Mouse (Mus musculus) heart, embryonic 10.5 days (tissue): ENCODE measurements around the gene Car4. TPM values are rescaled to one million over a fixed set of nuclear protein-coding genes. Genes with fewer than 3 reads are reported as not detected.

Experiments
- DNase-seq: peaks from one replicate; pipeline ENCODE4 v3.0.0-alpha.2; 2017; ENCODE audit warnings: low spot score
- H3K27ac ChIP-seq: fragments of 300-500 bp; sonication (generic); 2 replicates; pipeline ENCODE4 v1.5.1; 2016; ENCODE audit warnings: mild to moderate bottlenecking
- H3K27me3 ChIP-seq: fragments of 300-500 bp; sonication (generic); 2 replicates; pipeline ENCODE4 v1.6.1; 2016; ENCODE audit warnings: mild to moderate bottlenecking; ENCODE audit not compliant: poor library complexity, insufficient read depth, severe bottlenecking
- H3K36me3 ChIP-seq: fragments of 300-500 bp; sonication (generic); 2 replicates; pipeline ENCODE4 v1.6.1; 2016; ENCODE audit warnings: mild to moderate bottlenecking, moderate library complexity
- H3K4me1 ChIP-seq: fragments of 300-500 bp; sonication (generic); 2 replicates; pipeline ENCODE4 v1.6.1; 2016; ENCODE audit warnings: mild to moderate bottlenecking
- H3K4me3 ChIP-seq: fragments of 300-500 bp; sonication (generic); 2 replicates; pipeline ENCODE4 v1.5.1; 2016; ENCODE audit warnings: mild to moderate bottlenecking, moderate library complexity
- H3K9me3 ChIP-seq: fragments of 300-500 bp; sonication (generic); 2 replicates; pipeline ENCODE4 v1.6.1; 2016; ENCODE audit warnings: mild to moderate bottlenecking, moderate library complexity
- WGBS: fragments of 180-500 bp; shearing (Covaris S2); methylation state at CpG from one replicate; pipeline ENCODE4 v1.1.7; 2016; 5-methylcytosine and 5-hydroxymethylcytosine counted together
- polyA plus RNA-seq: library from polyadenylated mRNA; unstranded; fragments of >200 nt; fragmentation: Nextera tagmentation; extraction: Ambion mirVana; gene quantifications from 2 replicates; pipeline ENCODE4 v1.2.1, GENCODE M21; 2016

The Car4 gene
- polyA plus RNA-seq, 1 experiment from 2014 or later, result 38.2 TPM

DNA sequence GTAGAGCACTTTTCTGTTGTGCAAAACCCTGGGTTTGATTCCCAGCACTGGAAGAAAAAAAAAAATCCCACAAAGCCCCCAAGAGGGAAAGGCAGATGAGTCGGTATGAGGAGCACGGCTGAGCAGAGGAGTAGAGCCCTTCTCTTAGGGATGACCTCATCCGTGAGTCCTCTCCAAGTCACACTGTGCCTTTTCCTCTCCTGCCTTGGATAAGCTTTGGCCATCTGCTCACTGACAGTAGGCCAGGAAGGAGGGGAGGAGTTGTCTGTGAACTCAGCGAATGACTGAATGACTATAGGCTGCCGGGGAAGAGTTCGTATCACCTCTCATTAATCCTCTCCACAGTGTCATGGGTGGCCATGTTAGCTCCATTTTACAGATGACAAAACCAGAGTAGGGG, 3.2 kb downstream of the Car4 start:
- H3K9me3 ChIP-seq, result no peaks in the 10 kb centered on the region
- peaks cover 31% of the 10 kb centered on the region for H3K4me1 ChIP-seq
- 58% methylated on average over 6 of the region's 6 CpGs for WGBS
- H3K27me3 ChIP-seq, result peaks cover 37% of the 10 kb centered on the region
- H3K4me3 ChIP-seq, result no peak overlapping the region
- DNase-seq, result no peak
- no peak overlapping the region for H3K27ac ChIP-seq
- no peaks in the 10 kb centered on the region for H3K36me3 ChIP-seq

DNA sequence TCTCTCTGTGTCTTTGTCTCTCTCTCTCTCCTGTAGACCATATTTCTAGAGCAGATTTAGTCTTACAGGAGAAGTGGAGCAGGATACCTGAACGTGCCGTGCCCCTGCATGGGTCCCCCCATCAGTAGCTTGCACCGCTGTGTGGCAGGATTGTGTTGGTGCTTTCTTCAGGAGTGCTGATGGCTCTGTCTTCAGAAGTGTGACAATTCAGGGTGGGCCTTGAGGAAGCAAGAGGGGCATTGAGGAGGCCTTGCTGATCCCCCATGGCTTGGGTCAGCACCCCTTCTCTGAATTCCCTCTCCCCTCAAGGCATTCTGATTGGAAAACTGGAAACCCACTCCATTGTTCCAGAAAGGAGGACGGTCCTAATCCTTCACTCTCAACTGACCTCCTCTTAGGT, 4.0 kb downstream of the Car4 start:
- Histone ChIP-seq H3K9me3 (no peaks in the 10 kb centered on the region), H3K27ac (no peak overlapping the region), H3K36me3 (no peaks in the 10 kb centered on the region), H3K27me3 (peaks cover 29% of the 10 kb centered on the region), H3K4me3 (no peak overlapping the region), H3K4me1 (peaks cover 32% of the 10 kb centered on the region)
- DNase-seq, result no peak
- WGBS, result 85% methylated on average over 4 of the region's 4 CpGs

DNA sequence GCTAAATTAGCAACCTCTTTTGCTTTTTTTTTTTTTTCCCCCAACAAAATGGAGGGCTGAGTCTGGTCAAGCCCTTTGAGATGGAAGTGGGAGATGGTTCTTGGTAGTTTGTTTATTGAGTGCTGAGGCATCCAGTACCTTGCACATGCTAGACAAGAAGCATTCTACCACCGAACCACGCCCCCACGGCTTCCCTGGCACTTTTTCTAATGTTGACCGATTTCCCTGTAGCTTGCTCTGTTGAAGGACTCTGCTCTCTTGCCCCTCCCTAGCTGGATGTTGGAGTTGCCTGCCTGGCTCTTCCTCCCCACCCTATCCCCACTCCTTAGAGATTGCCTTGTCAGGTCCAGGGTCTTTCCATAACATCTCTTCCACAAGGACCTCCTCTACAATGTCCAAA, 5.0 kb downstream of the Car4 start:
- no peak for DNase-seq
- Histone ChIP-seq H3K27me3 (peaks cover 20% of the 10 kb centered on the region), H3K27ac (no peak overlapping the region), H3K9me3 (no peaks in the 10 kb centered on the region), H3K4me3 (no peak overlapping the region), H3K36me3 (no peaks in the 10 kb centered on the region), H3K4me1 (peaks cover 37% of the 10 kb centered on the region)
- 84% methylated on average over 4 of the region's 4 CpGs for WGBS

DNA sequence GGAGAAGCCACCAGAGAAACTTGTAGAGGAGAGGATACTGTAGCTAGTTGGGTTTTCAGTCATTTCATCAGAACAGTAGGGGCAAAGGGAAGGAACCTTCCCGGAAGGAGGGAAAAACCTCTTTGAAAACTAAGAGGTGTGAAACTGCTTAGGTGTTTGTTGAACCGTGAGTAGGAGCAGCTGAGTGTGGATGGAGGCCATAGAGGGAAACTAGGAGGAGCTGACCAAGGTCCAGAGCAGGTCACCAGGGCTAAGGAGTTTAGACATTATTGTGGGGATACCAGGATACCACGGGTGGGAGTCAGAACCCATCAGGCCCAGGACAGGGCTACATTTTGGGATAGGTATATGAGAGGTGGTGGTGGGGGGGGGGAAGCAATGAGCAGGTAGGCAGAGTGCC, 6.0 kb downstream of the Car4 start:
- Histone ChIP-seq H3K27me3 (peaks cover 9% of the 10 kb centered on the region), H3K4me1 (peaks cover 37% of the 10 kb centered on the region), H3K27ac (no peak overlapping the region), H3K36me3 (no peaks in the 10 kb centered on the region), H3K4me3 (no peak overlapping the region), H3K9me3 (no peaks in the 10 kb centered on the region)
- 76% methylated on average over 3 of the region's 3 CpGs for WGBS
- no peak for DNase-seq

DNA sequence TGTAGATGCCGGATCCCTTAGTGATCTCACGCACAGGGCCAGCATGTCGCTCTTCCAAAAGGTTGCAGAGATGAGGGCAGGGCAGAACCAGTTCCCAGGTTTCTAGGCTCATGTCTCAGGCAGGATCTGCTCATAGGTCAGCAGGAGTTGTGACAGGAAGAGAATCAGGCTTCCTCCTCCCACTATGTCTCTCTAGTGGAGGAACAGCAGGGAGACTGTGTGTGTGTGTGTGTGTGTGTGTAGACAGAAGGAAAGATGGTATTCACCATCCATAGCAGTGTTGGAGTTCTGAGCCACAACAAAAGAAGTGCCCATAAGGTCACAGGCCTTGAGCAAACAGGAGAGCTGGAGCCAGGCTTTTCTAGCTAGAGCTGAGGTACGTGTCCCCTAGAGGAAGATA, 9.1 kb downstream of the Car4 start:
- WGBS, result 64% methylated on average over 4 of the region's 4 CpGs
- H3K4me3 ChIP-seq, result no peak overlapping the region
- 0 out of 2 replicates have a peak overlapping the region, but pooled peaks have one; percentile 42 for H3K27ac ChIP-seq

DNA sequence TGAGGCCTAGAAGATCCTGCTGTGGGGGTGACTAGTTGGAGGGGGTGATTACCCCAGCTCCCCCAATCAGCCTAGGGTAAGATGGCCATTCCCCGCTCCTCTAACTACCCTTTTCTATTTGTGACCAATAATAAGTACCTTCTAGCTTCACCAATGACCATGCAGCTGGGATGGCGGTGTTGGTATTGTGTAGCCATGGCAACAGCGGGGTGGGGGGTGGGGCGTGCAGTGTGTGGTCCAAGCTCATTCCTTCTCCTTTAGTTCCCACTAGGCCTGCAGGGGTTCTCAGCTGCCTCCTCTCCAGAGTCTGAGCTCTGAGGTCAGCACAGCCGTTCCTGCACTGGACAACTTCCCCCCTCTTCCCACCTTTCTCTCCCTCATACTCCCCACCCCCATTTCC, 9.5 kb downstream of the Car4 start:
- WGBS, result 37% methylated on average over 5 of the region's 5 CpGs
- no peak for DNase-seq
- Histone ChIP-seq H3K27me3 (no peaks in the 10 kb centered on the region), H3K4me1 (peaks cover 40% of the 10 kb centered on the region), H3K4me3 (no peak overlapping the region), H3K36me3 (no peaks in the 10 kb centered on the region), H3K9me3 (no peaks in the 10 kb centered on the region), H3K27ac (peak overlapping the region; percentile 42; the same call in 1 of the 2 replicates)

More for the DNA sequence above, 9.1 kb downstream of the Car4 start:
- no peaks in the 10 kb centered on the region for H3K9me3 ChIP-seq
- DNase-seq, result no peak
- H3K36me3 ChIP-seq, result no peaks in the 10 kb centered on the region
- no peaks in the 10 kb centered on the region for H3K27me3 ChIP-seq
- H3K4me1 ChIP-seq, result peaks cover 36% of the 10 kb centered on the region

DNA sequence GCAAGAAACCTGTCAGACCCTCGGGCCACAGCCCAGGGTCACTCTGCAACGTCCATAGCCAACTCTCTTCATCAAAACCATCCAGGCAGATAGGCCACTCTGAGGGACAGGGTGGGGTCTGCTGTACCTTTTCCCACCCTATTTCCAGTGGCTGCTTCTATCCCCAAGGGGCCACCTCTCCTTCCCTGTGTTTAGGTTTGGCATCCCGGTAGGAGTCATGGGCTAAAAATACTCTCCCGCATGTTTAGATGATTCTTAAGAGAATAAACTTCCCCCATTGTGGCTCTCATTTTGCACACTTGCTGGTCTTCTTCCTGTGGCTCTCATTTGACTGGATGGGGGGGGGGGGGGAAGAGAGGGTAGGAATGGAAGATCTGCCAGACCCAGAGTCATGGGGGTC, 10.7 kb downstream of the Car4 start:
- H3K27ac ChIP-seq, result no peak overlapping the region; the same call in 1 of the 2 replicates
- peaks cover 42% of the 10 kb centered on the region for H3K4me1 ChIP-seq
- 55% methylated on average over 4 of the region's 4 CpGs for WGBS

DNA sequence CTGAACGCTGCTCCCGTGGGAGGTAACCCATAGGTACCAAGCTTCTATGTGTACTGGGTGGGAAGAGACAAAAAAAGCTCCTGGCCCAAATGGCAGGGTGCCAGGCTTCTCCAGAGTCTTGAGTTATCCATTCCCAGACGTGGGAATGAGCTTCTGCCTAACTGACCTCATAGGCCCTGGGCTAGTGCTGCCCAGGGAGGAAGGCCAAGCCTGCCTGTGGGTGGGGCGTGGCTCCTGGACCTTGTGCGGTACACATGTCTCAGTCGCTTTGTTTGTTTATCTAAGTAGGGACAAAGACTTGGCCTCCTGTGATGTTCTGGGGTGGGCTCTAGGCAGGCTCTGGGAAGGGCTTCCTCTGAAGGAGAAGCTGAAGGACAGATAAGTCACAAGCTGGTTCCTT, 11.2 kb downstream of the Car4 start:
- no peak overlapping the region; the same call in 1 of the 2 replicates for H3K27ac ChIP-seq
- no peaks in the 10 kb centered on the region for H3K9me3 ChIP-seq
- H3K36me3 ChIP-seq, result no peaks in the 10 kb centered on the region
- WGBS, result 41% methylated on average over 6 of the region's 6 CpGs
- no peak for DNase-seq
- no peaks in the 10 kb centered on the region for H3K27me3 ChIP-seq
- H3K4me3 ChIP-seq, result no peak overlapping the region
- H3K4me1 ChIP-seq, result peaks cover 42% of the 10 kb centered on the region

More for the DNA sequence above, 10.7 kb downstream of the Car4 start:
- H3K4me3 ChIP-seq, result no peak overlapping the region
- H3K9me3 ChIP-seq, result no peaks in the 10 kb centered on the region
- no peaks in the 10 kb centered on the region for H3K27me3 ChIP-seq
- no peak for DNase-seq
- H3K36me3 ChIP-seq, result no peaks in the 10 kb centered on the region

DNA sequence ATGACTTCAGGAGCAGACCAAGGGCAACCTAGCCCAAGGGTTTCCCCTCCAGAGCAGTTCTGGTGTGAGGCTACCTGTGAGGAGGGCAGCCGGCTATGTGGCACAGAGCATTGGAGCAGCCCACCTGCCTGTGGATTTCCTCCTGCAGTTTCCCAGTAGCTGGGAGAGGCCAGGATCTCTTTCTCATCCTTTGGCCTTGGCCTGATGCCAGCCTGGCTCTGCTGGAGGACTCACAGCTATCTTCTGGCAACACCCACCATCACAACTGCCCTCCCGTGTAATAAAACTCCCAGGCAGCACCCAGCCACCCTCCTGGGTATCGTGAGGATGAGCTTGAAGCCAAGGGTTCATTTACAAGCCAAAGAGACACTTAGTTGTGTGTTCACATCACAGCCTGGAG, 14.5 kb downstream of the Car4 start:
- Histone ChIP-seq H3K36me3 (no peaks in the 10 kb centered on the region), H3K4me1 (peaks cover 40% of the 10 kb centered on the region), H3K9me3 (no peaks in the 10 kb centered on the region), H3K4me3 (no peak overlapping the region), H3K27me3 (no peaks in the 10 kb centered on the region), H3K27ac (no peak overlapping the region)
- no peak for DNase-seq
- 61% methylated on average over 3 of the region's 3 CpGs for WGBS

DNA sequence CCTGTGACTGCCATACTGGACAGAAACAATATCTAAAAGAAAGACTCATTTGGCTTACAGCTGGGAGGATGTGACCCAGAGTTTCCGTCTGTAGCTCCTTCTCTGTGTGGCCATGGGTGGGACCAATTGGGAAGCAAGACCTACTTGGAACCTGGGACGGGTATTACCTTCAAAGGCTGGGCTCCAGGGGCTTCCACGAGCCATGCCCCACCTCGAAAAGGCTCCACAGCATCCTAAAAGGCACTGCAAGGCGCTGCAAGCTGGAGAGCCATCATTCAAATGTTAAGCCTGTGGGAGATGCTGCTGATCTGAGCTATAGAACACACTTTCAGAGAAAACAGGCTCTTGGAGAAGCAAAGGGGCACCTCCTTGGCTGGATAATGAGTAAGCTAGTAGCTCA, 16.1 kb downstream of the Car4 start:
- no peaks in the 10 kb centered on the region for H3K27me3 ChIP-seq
- no peaks in the 10 kb centered on the region for H3K9me3 ChIP-seq
- H3K27ac ChIP-seq, result no peak overlapping the region
- WGBS, result 66% methylated on average over 5 of the region's 5 CpGs
- H3K36me3 ChIP-seq, result no peaks in the 10 kb centered on the region
- DNase-seq, result no peak
- H3K4me3 ChIP-seq, result no peak overlapping the region
- H3K4me1 ChIP-seq, result peaks cover 24% of the 10 kb centered on the region

DNA sequence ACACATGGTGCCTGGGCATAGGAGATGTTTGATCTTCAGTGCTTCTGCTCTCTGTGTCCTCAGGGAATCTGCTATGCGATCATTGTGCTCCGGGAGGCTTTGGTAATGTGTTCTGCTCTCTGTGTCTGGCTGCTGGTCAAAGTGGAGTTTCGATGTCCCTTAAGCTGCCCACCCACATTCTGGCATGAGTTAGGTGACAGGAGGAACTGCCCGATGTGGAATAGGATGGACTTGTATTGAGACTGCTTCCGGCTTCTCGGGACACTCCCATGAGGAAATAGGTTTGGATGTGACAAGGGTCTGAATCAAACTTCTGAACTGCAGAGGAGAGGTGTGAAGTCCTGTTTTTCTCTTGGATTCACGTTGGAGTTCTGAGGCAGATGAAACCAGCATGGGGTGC, 17.0 kb downstream of the Car4 start:
- H3K9me3 ChIP-seq, result no peaks in the 10 kb centered on the region
- H3K4me3 ChIP-seq, result no peak overlapping the region
- H3K27me3 ChIP-seq, result no peaks in the 10 kb centered on the region
- DNase-seq, result peak; percentile 39
- WGBS, result 72% methylated on average over 7 of the region's 7 CpGs
- H3K4me1 ChIP-seq, result peaks cover 22% of the 10 kb centered on the region
- no peaks in the 10 kb centered on the region for H3K36me3 ChIP-seq
- H3K27ac ChIP-seq, result no peak overlapping the region

DNA sequence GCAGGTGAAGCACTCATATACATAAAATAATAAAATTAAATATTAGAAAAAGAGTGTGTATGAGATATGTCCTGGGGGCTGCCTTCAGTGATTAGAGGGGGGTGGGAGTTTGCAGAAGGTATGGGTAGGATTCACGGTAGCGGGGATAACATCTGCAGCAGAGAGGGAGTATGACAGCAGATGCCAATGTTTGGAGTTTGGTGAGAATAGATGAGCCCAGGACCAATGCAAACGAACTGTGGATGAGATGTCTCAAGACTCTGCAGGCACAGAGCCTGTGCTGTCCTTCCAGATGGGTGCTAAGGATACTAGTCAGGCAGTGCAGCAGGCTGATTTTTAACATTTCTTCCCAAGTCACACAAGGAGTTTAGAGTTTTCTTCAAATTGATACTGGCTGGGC, 19.1 kb downstream of the Car4 start:
- Histone ChIP-seq H3K36me3 (no peaks in the 10 kb centered on the region), H3K27me3 (no peaks in the 10 kb centered on the region), H3K4me3 (no peak overlapping the region), H3K27ac (no peak overlapping the region), H3K4me1 (peaks cover 14% of the 10 kb centered on the region; the same call in 1 of the 2 replicates), H3K9me3 (no peaks in the 10 kb centered on the region)
- DNase-seq, result peak; percentile 69
- WGBS, result 83% methylated on average over 3 of the region's 3 CpGs

DNA sequence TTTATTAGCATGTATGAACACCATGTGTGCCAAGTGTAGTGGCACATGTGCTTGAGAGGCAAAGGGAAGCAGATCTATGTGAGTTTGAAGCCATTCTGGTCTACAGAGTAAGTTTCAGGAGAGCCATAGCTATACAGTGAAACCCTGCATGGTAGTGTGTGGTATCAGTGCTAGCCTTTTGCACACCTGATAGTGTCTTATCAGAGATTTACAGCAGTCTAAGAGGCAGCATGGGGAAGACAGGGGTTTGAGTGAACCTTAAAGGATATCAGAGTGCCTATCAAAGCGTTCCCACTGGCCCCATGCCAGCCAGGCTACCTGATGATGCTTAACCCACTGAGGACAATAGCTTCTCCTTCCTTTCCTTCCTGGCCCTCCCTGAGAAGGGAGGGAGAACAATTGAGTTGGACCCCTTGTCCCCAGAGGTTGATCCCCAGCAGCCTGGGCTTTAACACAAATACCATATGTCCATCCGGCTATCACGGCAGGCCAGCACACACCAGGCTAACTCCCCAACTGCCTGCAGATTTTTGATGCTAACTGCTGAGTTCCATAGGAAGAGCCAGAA, 19.9 kb downstream of the Car4 start:
- Histone ChIP-seq H3K27me3 (no peaks in the 10 kb centered on the region), H3K4me3 (no peak overlapping the region), H3K36me3 (no peaks in the 10 kb centered on the region), H3K4me1 (peaks cover 8% of the 10 kb centered on the region; the same call in 1 of the 2 replicates), H3K27ac (no peak overlapping the region), H3K9me3 (no peaks in the 10 kb centered on the region)
- 70% methylated on average over 3 of the region's 3 CpGs for WGBS
- DNase-seq, result peak; percentile 22

DNA sequence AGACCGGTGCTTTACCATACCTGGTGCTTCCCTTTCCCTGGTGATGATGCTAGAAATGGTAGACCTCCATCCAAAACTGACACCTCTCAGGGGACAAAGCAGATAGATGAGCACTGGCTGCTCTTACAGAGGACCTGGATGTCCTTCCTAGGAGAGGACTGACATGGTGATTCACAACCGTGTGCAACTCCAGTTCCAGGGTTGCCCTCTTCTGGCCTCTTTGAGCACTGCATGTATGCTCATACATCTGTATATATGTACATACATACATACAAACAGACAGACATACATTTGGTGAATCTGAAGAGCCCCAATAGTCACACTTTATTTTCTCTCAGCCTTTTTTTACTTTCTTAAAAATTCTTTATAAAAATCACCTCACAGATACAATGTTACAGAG, 20.5 kb downstream of the Car4 start:
- Histone ChIP-seq H3K4me1 (peaks cover 8% of the 10 kb centered on the region; the same call in 1 of the 2 replicates), H3K4me3 (no peak overlapping the region), H3K9me3 (no peaks in the 10 kb centered on the region), H3K36me3 (no peaks in the 10 kb centered on the region; the same call in 1 of the 2 replicates), H3K27me3 (no peaks in the 10 kb centered on the region), H3K27ac (no peak overlapping the region)
- WGBS, result 54% methylated on average over 2 of the region's 2 CpGs
- DNase-seq, result no peak
